Mouse (Mus musculus) erythroblast, embryonic 14.5 days (primary cell): ENCODE data around the gene Gm30191. TPM values are rescaled to one million over a fixed set of nuclear protein-coding genes. Genes with fewer than 3 reads are reported as not detected.

Experiments
- H3K27me3 ChIP-seq: 2 replicates; pipeline ENCODE4 v1.6.1; 2012; ENCODE audit warnings: inconsistent platforms; ENCODE audit not compliant: control insufficient read depth
- H3K36me3 ChIP-seq: 2 replicates; pipeline ENCODE4 v1.6.1; 2012; ENCODE audit warnings: mild to moderate bottlenecking, inconsistent platforms; ENCODE audit not compliant: control insufficient read depth
- H3K4me1 ChIP-seq: 2 replicates; pipeline ENCODE4 v1.6.1; 2012; ENCODE audit warnings: inconsistent platforms; ENCODE audit not compliant: control insufficient read depth
- H3K4me3 ChIP-seq: replicated peaks from 2 replicates; pipeline ENCODE3; 2012; ENCODE audit warnings: moderate library complexity, mild to moderate bottlenecking, inconsistent platforms
- H3K9me3 ChIP-seq: 2 replicates; pipeline ENCODE4 v1.6.1; 2012; ENCODE audit warnings: low read length, inconsistent platforms, mixed read lengths; ENCODE audit not compliant: control insufficient read depth
- GATA1 ChIP-seq: IDR thresholded peaks from 2 replicates; pipeline ENCODE4 v1.6.1; 2012; ENCODE audit warnings: low read length, inconsistent platforms, mixed read lengths
- TAL1 ChIP-seq: IDR thresholded peaks from 3 replicates; pipeline ENCODE4 v1.6.1; 2012; ENCODE audit warnings: low read length, inconsistent platforms, mixed read lengths
- polyA plus RNA-seq: library from polyadenylated mRNA; stranded (reverse); fragments of >175 nt; gene quantifications from 2 replicates; pipeline ENCODE4 v1.2.3, GENCODE M21; 2012

The Gm30191 gene
- polyA plus RNA-seq, 1 experiment: 0.06 TPM

DNA sequence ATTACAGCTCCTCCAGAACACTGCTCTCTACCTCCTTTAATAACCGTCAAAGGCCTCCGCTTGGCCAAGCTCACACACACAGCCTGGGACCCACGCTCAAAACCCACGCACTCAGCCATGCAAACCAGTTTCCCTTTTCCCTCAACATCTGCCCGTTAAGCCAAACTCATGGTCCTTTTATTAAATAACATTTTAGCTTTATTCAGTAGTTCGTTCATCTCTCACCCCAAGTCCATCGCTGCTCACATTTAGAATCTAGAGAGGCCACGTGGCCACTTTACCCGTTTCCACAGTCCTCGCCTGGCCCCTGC, 4.2 kb downstream of the Gm30191 start:
- TF ChIP-seq GATA1 (no peak), TAL1 (no peak)
- H3K4me3 ChIP-seq: no peak overlapping the region
- peaks cover 26% of the 10 kb centered on the region for H3K4me1 ChIP-seq

DNA sequence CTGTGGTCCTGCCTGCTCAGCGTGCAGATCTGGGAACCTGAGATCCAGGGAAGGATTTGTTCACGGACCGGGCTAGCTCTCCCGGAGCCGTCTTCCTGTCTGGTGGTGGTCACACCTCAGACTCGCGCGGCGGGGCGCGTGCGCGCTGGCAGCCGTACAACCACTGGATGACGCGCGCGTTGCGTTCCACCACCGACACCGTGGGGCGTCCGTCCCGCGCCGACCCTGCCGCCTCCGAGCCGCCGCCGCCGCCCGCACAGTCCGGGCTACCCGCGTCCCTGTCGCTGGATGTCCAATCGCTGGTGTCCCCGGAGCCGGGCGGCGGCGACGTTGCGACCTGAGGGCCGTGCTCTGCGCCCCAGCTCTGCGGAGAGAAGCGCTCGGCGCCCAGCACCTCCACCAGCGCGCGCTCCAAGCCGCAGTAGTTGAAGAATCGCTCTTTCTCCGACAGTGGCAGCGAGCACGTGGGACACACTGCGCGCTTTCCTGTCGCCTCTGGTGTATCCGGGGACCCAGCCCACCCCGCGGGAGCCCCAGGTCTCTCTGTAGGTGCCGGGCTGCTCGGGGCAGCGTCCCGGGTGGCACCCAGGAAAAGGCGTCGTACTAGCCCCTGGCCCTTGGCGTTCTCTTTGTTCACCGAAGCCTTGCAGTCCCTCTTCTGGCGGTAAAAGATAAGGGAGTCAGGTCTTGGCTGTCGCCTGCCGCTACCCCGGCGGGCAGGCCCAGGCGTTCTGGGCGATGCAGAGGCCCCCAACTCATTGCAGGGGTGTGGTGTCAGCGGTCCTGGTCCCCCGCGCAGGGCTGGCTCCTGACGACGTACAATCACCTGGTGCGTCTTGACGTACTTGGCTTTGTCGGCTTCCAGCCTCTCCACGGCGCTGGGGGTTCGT, 4.8 kb downstream of the Gm30191 start:
- peaks cover 3% of the 10 kb centered on the region; the same call in 1 of the 2 replicates for H3K9me3 ChIP-seq
- no peak overlapping the region for H3K4me3 ChIP-seq
- TF ChIP-seq GATA1 (no peak), TAL1 (no peak)
- peaks cover 97% of the 10 kb centered on the region for H3K27me3 ChIP-seq
- H3K4me1 ChIP-seq: peaks cover 25% of the 10 kb centered on the region
- no peaks in the 10 kb centered on the region for H3K36me3 ChIP-seq

More for the DNA sequence above, 4.2 kb downstream of the Gm30191 start:
- H3K9me3 ChIP-seq: peaks cover 3% of the 10 kb centered on the region; the same call in 1 of the 2 replicates
- H3K36me3 ChIP-seq: no peaks in the 10 kb centered on the region
- H3K27me3 ChIP-seq: peaks cover 96% of the 10 kb centered on the region

DNA sequence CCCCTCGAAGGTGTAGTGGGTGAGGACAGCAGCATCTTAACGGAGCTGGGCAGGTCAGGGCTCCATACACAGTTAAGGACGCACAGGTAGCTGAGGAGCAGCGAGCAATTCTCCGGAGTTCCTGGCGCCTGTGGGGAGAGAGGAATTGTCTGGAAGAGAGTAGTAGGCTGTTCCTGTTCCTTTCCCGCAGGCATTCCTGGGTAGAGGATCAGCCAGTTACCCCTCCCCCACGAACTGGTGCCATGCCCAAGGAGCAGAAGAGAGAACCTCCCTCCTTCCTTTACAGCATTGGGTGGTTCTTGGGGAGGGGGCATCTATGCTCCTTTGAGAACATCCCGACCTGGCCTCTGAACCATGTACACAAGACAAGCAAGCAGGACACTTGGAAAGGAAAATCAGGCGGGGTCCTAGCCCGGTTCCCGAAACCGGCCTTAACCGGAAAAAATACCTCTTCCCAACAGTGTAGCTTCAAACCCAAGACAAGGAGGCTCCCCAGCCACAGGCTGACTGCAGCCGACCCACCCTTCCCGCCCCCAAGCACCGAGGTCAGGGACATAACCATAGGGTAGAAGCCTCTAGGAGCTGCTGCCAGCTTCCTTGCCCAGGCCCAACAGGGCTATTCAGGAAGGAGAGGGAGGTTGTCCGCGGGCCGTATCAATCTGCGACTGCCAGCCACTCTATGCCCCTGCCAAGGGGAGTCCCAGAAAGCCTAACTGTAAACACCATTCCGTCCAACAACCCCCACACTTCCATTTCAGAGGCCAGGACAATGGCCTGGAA, 5.6 kb downstream of the Gm30191 start:
- peaks cover 3% of the 10 kb centered on the region; the same call in 1 of the 2 replicates for H3K9me3 ChIP-seq
- no peaks in the 10 kb centered on the region for H3K36me3 ChIP-seq
- TF ChIP-seq GATA1 (no peak), TAL1 (no peak)
- peaks cover 25% of the 10 kb centered on the region for H3K4me1 ChIP-seq
- H3K4me3 ChIP-seq: no peak overlapping the region
- peaks cover 88% of the 10 kb centered on the region for H3K27me3 ChIP-seq

DNA sequence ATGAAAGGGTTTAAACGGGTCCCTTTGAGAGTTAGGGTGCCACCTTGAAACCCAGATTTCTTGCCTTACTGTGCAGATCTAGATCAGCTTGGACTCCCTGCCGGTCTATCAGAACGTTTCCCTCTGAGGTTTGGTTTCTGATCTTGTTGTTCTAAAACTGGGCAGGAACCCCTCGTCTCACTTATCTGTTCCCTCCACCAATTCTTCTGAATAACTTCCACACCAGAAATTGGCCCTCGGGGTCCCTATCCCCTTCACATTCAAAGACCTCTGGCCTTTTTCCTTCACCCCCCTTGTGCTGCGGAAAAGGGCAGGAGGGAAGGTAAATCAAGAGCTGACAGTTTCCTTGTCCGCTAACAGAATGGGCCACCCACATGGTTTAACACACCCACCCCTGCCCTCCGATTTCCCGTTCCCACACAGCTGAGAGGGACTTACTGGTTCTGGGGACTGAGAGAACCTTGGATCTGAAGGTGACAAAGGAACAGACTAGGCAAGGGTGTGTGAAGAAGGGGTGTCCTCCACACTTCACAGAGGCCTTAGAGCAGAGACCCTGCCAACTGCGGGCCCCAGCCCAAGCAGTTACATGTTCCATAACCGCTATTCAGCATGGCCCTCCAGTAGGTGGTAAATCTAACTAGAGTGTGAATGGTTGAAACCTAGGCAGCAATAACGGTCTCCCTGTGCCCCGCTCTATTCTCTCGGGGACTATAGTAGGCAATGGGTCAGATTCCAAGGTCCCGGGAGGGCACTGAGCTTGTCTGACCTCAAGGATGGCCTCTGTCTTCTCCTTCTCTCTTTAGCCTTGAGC, 6.4 kb downstream of the Gm30191 start:
- no peak for TF ChIP-seq GATA1
- peaks cover 80% of the 10 kb centered on the region for H3K27me3 ChIP-seq
- H3K4me1 ChIP-seq: peaks cover 25% of the 10 kb centered on the region
- H3K9me3 ChIP-seq: peaks cover 3% of the 10 kb centered on the region; the same call in 1 of the 2 replicates
- no peak overlapping the region for H3K4me3 ChIP-seq
- H3K36me3 ChIP-seq: no peaks in the 10 kb centered on the region

DNA sequence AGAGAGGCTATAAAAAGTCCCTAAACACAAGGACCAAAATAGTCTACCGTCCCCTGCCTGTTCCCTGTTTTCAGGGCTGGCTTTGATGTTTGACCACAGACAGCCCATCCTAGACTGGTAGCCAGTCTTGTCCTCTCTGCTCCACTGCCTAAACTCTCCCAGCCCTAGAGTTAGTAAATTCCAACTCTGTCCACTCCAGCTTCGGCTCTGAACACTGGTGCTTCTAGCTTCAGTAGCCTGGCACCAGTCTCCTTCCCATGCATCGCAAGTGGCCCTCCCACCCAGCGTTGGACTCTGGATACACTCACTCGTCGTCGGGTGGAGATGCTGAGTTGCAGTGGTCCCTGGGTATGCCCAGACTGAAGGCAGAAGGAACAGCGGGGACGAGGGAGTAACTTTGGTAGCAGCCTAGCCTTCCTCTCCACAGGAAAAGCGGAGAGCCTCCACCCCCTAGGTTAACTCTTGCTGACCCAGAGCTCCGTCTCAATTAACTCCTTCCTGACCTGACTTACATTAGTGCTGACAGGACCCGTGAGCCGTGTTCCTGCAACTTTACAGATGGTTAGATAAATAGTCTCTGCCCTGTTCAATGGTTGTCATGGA, 7.1 kb downstream of the Gm30191 start, which contains the start of gene Grrp1:
TSS of gene Grrp1 (minus strand) at position 385 of the 603 bp plus-strand sequence.
- no peaks in the 10 kb centered on the region for H3K36me3 ChIP-seq
- H3K27me3 ChIP-seq: peaks cover 73% of the 10 kb centered on the region
- peaks cover 3% of the 10 kb centered on the region; the same call in 1 of the 2 replicates for H3K9me3 ChIP-seq
- peaks cover 25% of the 10 kb centered on the region for H3K4me1 ChIP-seq
- no peak within 1 kb of the TSS for H3K4me3 ChIP-seq
- TF ChIP-seq TAL1: no peak
- TF ChIP-seq GATA1: no peak

DNA sequence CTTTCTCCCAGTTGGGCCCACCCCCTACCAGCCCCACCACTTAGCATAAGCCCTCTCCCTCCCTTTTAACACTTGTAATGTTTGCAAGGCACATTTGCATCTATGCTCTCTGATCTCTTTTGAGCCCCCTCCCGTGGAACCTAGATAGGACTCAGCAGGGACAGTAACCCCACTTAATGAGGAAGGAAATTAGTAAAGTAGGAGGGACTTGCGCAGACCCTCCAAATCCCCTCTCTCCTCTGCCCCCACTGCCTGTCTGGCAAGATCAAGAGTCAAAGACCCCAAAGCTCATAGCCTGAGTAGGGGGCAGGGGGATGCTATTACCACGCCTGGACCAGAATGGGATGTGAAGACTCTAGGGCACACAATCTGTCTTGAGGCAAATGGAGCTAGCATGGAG, 8.1 kb downstream of the Gm30191 start:
- Histone ChIP-seq H3K4me3 (no peak overlapping the region), H3K36me3 (no peaks in the 10 kb centered on the region), H3K4me1 (peaks cover 21% of the 10 kb centered on the region), H3K27me3 (peaks cover 63% of the 10 kb centered on the region), H3K9me3 (peaks cover 3% of the 10 kb centered on the region; the same call in 1 of the 2 replicates)
- TF ChIP-seq TAL1 (no peak), GATA1 (no peak)

DNA sequence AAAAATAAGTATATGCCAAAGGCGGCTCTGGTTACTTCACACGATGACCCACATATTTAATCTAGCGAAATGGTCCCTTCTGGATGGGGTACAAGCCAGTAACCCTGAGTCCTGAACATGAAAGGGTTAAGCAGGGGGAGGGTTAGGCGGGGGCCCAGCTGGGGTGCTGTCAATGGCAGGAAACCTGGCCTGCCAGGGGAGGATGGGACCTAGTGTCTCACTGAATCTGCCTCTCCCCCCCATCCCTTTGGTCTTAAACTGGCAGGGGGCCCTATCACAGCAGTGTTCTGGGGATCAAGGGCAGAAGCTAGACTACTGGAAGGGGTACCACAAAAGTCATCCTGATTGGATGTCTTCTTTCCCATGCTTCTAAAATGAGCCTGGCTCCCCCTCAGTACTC, 9.1 kb downstream of the Gm30191 start:
- Histone ChIP-seq H3K4me3 (no peak overlapping the region), H3K9me3 (peaks cover 3% of the 10 kb centered on the region; the same call in 1 of the 2 replicates), H3K27me3 (peaks cover 53% of the 10 kb centered on the region), H3K36me3 (no peaks in the 10 kb centered on the region), H3K4me1 (peaks cover 16% of the 10 kb centered on the region)
- TF ChIP-seq TAL1 (no peak), GATA1 (no peak)
